Mouse (Mus musculus): ENCODE measurements around the gene Mrpl38.

Mrpl38 gene

GRCm38 (mm10) chr11:116162146-116162545 is 23.5 kb upstream of the Mrpl38 start:
- H3K27me3 ChIP-seq (ENCODE audit: control insufficient read depth, insufficient read depth, low read length, poor library complexity, severe bottlenecking) = no peaks in the 10 kb centered on the region
- DNase-seq (ENCODE audit: low read depth, low spot score) = no peak
- no peaks in the 10 kb centered on the region for H3K36me3 ChIP-seq (ENCODE audit: control insufficient read depth, insufficient read depth, low read length, poor library complexity, severe bottlenecking)

GRCm38 (mm10) chr11:116161312-116161711 is 22.6 kb upstream of the Mrpl38 start:
- no peak for DNase-seq (ENCODE audit: low read depth, low spot score)
- Histone ChIP-seq H3K27me3 (ENCODE audit: control insufficient read depth, insufficient read depth, low read length, poor library complexity, severe bottlenecking) (no peaks in the 10 kb centered on the region), H3K36me3 (ENCODE audit: control insufficient read depth, insufficient read depth, low read length, poor library complexity, severe bottlenecking) (no peaks in the 10 kb centered on the region; the same call in 1 of the 2 replicates)

- Histone ChIP-seq H3K27me3 (ENCODE audit: control insufficient read depth, insufficient read depth, low read length, poor library complexity, severe bottlenecking) (no peaks in the 10 kb centered on the region), H3K36me3 (ENCODE audit: control insufficient read depth, insufficient read depth, low read length, poor library complexity, severe bottlenecking) (no peaks in the 10 kb centered on the region)
- no peak for DNase-seq (ENCODE audit: low read depth, low spot score)
Observed at GRCm38 (mm10) chr11:116150960-116151359, 12.3 kb upstream of the Mrpl38 start.

GRCm38 (mm10) chr11:116149341-116149740 is 10.7 kb upstream of the Mrpl38 start:
- Histone ChIP-seq H3K27me3 (ENCODE audit: control insufficient read depth, insufficient read depth, low read length, poor library complexity, severe bottlenecking) (no peaks in the 10 kb centered on the region), H3K36me3 (ENCODE audit: control insufficient read depth, insufficient read depth, low read length, poor library complexity, severe bottlenecking) (no peaks in the 10 kb centered on the region)
- DNase-seq (ENCODE audit: low read depth, low spot score) = no peak

- no peaks in the 10 kb centered on the region for H3K36me3 ChIP-seq (ENCODE audit: control insufficient read depth, insufficient read depth, low read length, poor library complexity, severe bottlenecking)
- DNase-seq (ENCODE audit: low read depth, low spot score) = no peak
- no peaks in the 10 kb centered on the region for H3K27me3 ChIP-seq (ENCODE audit: control insufficient read depth, insufficient read depth, low read length, poor library complexity, severe bottlenecking)
Observed at GRCm38 (mm10) chr11:116148761-116149221, 10.1 kb upstream of the Mrpl38 start.

- no peak for DNase-seq (ENCODE audit: low read depth, low spot score)
- no peaks in the 10 kb centered on the region for H3K36me3 ChIP-seq (ENCODE audit: control insufficient read depth, insufficient read depth, low read length, poor library complexity, severe bottlenecking)
- no peaks in the 10 kb centered on the region for H3K27me3 ChIP-seq (ENCODE audit: control insufficient read depth, insufficient read depth, low read length, poor library complexity, severe bottlenecking)
Observed at GRCm38 (mm10) chr11:116146294-116146985, 7.8 kb upstream of the Mrpl38 start.

GRCm38 (mm10) chr11:116145481-116146293 is 7.0 kb upstream of the Mrpl38 start:
- no peaks in the 10 kb centered on the region for H3K27me3 ChIP-seq (ENCODE audit: control insufficient read depth, insufficient read depth, low read length, poor library complexity, severe bottlenecking)
- no peak for DNase-seq (ENCODE audit: low read depth, low spot score)
- H3K36me3 ChIP-seq (ENCODE audit: control insufficient read depth, insufficient read depth, low read length, poor library complexity, severe bottlenecking) = no peaks in the 10 kb centered on the region

- H3K27me3 ChIP-seq (ENCODE audit: control insufficient read depth, insufficient read depth, low read length, poor library complexity, severe bottlenecking) = no peaks in the 10 kb centered on the region
- no peaks in the 10 kb centered on the region for H3K36me3 ChIP-seq (ENCODE audit: control insufficient read depth, insufficient read depth, low read length, poor library complexity, severe bottlenecking)
- DNase-seq (ENCODE audit: low read depth, low spot score) = no peak
Observed at GRCm38 (mm10) chr11:116143468-116143867, 4.8 kb upstream of the Mrpl38 start.

- H3K27me3 ChIP-seq (ENCODE audit: control insufficient read depth, insufficient read depth, low read length, poor library complexity, severe bottlenecking) = no peaks in the 10 kb centered on the region
- H3K36me3 ChIP-seq (ENCODE audit: control insufficient read depth, insufficient read depth, low read length, poor library complexity, severe bottlenecking) = no peaks in the 10 kb centered on the region
- DNase-seq (ENCODE audit: low read depth, low spot score) = no peak
Observed at GRCm38 (mm10) chr11:116142211-116142991, 3.7 kb upstream of the Mrpl38 start.

GRCm38 (mm10) chr11:116138096-116138467 is 586 bp downstream of the Mrpl38 start:
- no peaks in the 10 kb centered on the region; the same call in 1 of the 2 replicates for H3K36me3 ChIP-seq (ENCODE audit: control insufficient read depth, insufficient read depth, low read length, poor library complexity, severe bottlenecking)
- DNase-seq (ENCODE audit: low read depth, low spot score) = no peak
- no peaks in the 10 kb centered on the region for H3K27me3 ChIP-seq (ENCODE audit: control insufficient read depth, insufficient read depth, low read length, poor library complexity, severe bottlenecking)

- no peaks in the 10 kb centered on the region; the same call in 1 of the 2 replicates for H3K36me3 ChIP-seq (ENCODE audit: control insufficient read depth, insufficient read depth, low read length, poor library complexity, severe bottlenecking)
- no peaks in the 10 kb centered on the region for H3K27me3 ChIP-seq (ENCODE audit: control insufficient read depth, insufficient read depth, low read length, poor library complexity, severe bottlenecking)
- DNase-seq (ENCODE audit: low read depth, low spot score) = no peak
Observed at GRCm38 (mm10) chr11:116134171-116134570, 4.5 kb downstream of the Mrpl38 start.

- Histone ChIP-seq H3K27me3 (ENCODE audit: control insufficient read depth, insufficient read depth, low read length, poor library complexity, severe bottlenecking) (no peaks in the 10 kb centered on the region), H3K36me3 (ENCODE audit: control insufficient read depth, insufficient read depth, low read length, poor library complexity, severe bottlenecking) (no peaks in the 10 kb centered on the region; the same call in 1 of the 2 replicates)
- DNase-seq (ENCODE audit: low read depth, low spot score) = no peak
Observed at GRCm38 (mm10) chr11:116133497-116133896, 5.2 kb downstream of the Mrpl38 start.

GRCm38 (mm10) chr11:116132366-116133333 is 6.0 kb downstream of the Mrpl38 start:
- Histone ChIP-seq H3K36me3 (ENCODE audit: control insufficient read depth, insufficient read depth, low read length, poor library complexity, severe bottlenecking) (no peaks in the 10 kb centered on the region; the same call in 1 of the 2 replicates), H3K27me3 (ENCODE audit: control insufficient read depth, insufficient read depth, low read length, poor library complexity, severe bottlenecking) (no peaks in the 10 kb centered on the region)
- peak; percentile 60 for DNase-seq (ENCODE audit: low read depth, low spot score)
